Mouse (Mus musculus) MEL (cell line): ENCODE measurements at regions not wholly inside any gene's neighbourhood (a gene's known extent, or its start where the extent isn't known, plus 50 kb on each side); places are given as distances from the start of the nearest gene placed in this dataset.

ENCODE experiments used
- CHD2 ChIP-seq: IDR thresholded peaks from 2 replicates; pipeline ENCODE4 v1.6.1; 2011; ENCODE audit warnings: low read length, improper control_type of control experiment
- CTCF ChIP-seq, 3 experiments: IDR thresholded peaks in 2 of 3; conservative IDR thresholded peaks in 1 of 3; 2 replicates each; pipeline ENCODE4 v1.5.1; 2011 to 2012; ENCODE audit warnings: low read length in 3 of 3, low read depth in 2 of 3, mild to moderate bottlenecking in 2 of 3, improper control_type of control experiment in 1 of 3, inconsistent platforms in 1 of 3, mixed read lengths in 1 of 3, moderate library complexity in 1 of 3; ENCODE audit not compliant: control insufficient read depth in 1 of 3, insufficient read depth in 1 of 3, poor library complexity in 1 of 3, severe bottlenecking in 1 of 3
- E2F4 ChIP-seq: IDR thresholded peaks from 2 replicates; pipeline ENCODE4 v1.6.1; 2011; ENCODE audit warnings: low read depth, low read length, improper control_type of control experiment, borderline replicate concordance
- EP300 ChIP-seq, 2 experiments: IDR thresholded peaks; 2 replicates each; pipeline ENCODE4 v1.6.1; 2011; ENCODE audit warnings: improper control_type of control experiment in 2 of 2, low read length in 2 of 2, low read depth in 1 of 2, mild to moderate bottlenecking in 1 of 2
- MYC ChIP-seq: IDR thresholded peaks from 2 replicates; pipeline ENCODE4 v1.6.1; 2011; ENCODE audit warnings: low read depth, mild to moderate bottlenecking, low read length, improper control_type of control experiment, moderate library complexity
- POLR2A ChIP-seq, 2 experiments: IDR thresholded peaks; 2 replicates each; pipeline ENCODE4 v1.6.1; 2011 to 2012; ENCODE audit warnings: low read length in 2 of 2, mild to moderate bottlenecking in 2 of 2, control low read depth in 1 of 2, improper control_type of control experiment in 1 of 2, low read depth in 1 of 2, moderate library complexity in 1 of 2; ENCODE audit not compliant: control insufficient read depth in 1 of 2, insufficient read depth in 1 of 2, poor library complexity in 1 of 2
- RCOR1 ChIP-seq: IDR thresholded peaks from 2 replicates; pipeline ENCODE4 v1.6.1; 2012; ENCODE audit warnings: low read depth, mild to moderate bottlenecking, inconsistent platforms, low read length, improper control_type of control experiment
- UBTF ChIP-seq: IDR thresholded peaks from 2 replicates; pipeline ENCODE4 v1.6.1; 2012; ENCODE audit warnings: low read depth, mild to moderate bottlenecking, inconsistent platforms, low read length, improper control_type of control experiment, moderate library complexity, borderline replicate concordance; ENCODE audit not compliant: insufficient read depth
- USF1 ChIP-seq: IDR thresholded peaks from 2 replicates; pipeline ENCODE4 v1.6.1; 2014; ENCODE audit warnings: low read depth, mild to moderate bottlenecking, inconsistent platforms, low read length, improper control_type of control experiment, moderate library complexity
- ZKSCAN1 ChIP-seq: IDR thresholded peaks from 2 replicates; pipeline ENCODE4 v1.6.1; 2012; ENCODE audit warnings: low read depth, mild to moderate bottlenecking, inconsistent platforms, low read length, improper control_type of control experiment, moderate library complexity
- ZNF384 ChIP-seq: IDR thresholded peaks from 2 replicates; pipeline ENCODE4 v1.6.1; 2012; ENCODE audit warnings: low read depth, mild to moderate bottlenecking, inconsistent platforms, low read length, improper control_type of control experiment

DNA sequence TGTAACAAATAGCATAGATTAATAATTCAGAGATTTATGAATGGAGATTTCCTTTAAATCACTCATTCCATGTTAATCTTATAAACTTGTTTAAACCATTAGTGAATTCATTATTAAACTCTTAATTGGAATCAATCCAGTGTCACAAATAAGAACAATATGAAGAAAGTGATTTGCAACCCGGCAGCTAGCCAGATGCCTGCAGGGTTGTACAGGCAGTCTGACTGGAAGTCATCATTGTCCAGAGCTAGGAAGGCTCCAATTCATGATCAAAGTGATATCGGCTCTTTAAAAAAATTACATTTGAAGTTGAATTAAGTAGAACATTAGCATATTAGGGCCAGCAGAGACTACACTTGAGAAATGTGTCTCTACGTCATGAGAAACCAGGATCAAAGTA lies 270.0 kb upstream of the Prkcq start:
- TF ChIP-seq USF1 (no peak), POLR2A (IDR thresholded peaks at IDR 0.05; ENCODE audit: control insufficient read depth in 1 of 2, insufficient read depth in 1 of 2, low read depth in 1 of 2, low read length in 2 of 2, poor library complexity in 1 of 2) (no peak), CTCF (IDR thresholded peaks at IDR 0.05 in 2 of 3, conservative IDR thresholded peaks at IDR 0.05 in 1 of 3; ENCODE audit: control insufficient read depth in 1 of 3, insufficient read depth in 1 of 3, low read depth in 2 of 3, low read length in 3 of 3, poor library complexity in 1 of 3, severe bottlenecking in 1 of 3) (no peak), ZNF384 (no peak), CHD2 (no peak), UBTF (no peak), ZKSCAN1 (no peak), RCOR1 (no peak), E2F4 (no peak), EP300 (IDR thresholded peaks at IDR 0.05; ENCODE audit: low read depth in 1 of 2, low read length in 2 of 2) (no peak), MYC (no peak)
